Mouse (Mus musculus) kidney, adult 8-10 months (tissue): Measurements from ENCODE around the gene Aox3.

Source experiments
- DNase-seq, 2 experiments: peaks; one replicate each; pipeline ENCODE4 v3.0.0; 2022

Gene Aox3

DNA sequence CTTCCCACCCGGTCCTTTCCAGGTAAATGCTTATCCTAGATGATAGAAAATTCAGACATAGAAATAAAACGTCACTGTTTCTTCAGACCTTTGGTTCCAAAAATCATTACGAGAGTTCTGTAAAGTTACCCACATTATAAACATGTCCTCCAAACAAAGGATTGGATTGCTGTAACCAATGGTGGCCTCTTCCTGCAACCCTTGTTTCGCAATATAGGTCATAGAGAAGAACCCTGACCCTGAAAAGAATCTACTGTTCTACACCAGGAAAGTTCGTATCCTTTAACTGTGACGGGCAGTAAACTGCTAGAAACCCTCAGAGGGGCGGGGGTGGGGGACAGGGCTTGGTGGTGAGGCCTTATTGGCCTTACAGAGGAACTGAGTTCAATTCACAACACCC lies 99.9 kb downstream of the Aox3 start:
- no peak for DNase-seq

DNA sequence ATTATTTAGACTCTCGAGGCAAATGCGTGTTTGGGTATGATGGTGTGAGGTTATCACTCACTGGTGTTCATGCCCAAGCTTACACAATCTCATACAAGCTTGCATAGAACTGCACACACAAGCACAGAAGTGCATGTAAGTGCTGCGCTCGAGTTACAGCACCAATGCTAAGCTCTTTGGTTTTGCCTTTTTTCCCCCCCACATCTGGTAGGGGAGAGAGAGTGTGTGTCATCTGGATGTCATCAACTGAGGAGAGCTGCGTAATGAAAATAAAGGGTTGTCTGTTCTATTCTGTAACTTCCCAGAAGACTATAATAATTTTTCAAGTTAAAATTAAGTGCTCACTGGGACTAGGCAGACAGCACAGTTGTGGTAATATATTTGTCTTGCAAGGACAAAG lies 100.9 kb downstream of the Aox3 start:
- no peak for DNase-seq

DNA sequence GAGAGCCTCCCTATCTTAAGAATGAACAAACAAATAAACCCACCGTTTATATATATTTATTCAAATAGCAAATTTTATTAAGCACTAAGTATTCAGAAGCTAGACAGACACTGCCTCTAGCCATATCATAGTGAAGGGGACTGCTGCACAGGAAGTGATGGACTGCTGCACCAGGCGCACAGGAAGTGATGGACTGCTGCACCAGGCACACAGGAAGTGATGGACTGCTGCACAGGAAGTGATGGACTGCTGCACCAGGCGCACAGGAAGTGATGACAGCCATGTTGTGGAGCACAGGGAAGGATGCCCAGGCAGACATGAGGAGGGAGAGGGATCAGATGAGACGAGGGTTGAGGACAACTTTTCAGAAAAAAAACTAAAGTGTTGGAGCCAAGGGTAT lies 102.4 kb downstream of the Aox3 start:
- no peak for DNase-seq

DNA sequence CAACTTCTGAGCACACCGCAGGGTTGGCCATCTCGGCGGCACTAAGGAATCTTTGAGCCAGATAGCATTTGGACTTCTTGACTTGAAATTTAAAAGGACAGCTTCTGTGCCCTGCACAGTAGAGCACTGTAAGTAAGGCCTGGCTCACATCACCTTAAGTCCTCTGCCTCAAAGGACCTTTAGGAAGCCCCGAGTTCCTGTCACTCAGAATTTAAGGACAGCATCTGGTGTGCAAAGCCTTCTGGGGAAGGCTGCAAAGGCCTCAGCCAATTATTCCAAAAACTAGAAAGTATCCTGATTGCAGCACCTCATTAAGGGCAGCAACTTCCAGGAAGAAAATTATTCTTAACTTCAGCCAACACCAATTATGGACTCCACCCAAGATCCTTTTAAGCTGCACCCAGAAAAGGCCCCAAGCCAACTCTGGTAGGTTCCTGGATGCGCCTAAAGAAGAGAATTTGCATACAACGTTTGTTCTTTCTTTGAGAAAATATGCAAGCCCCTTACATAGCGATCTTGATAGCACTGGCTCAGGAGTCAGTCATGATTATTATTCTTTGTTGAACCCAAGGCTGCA lies 103.1 kb downstream of the Aox3 start:
- DNase-seq: no peak

DNA sequence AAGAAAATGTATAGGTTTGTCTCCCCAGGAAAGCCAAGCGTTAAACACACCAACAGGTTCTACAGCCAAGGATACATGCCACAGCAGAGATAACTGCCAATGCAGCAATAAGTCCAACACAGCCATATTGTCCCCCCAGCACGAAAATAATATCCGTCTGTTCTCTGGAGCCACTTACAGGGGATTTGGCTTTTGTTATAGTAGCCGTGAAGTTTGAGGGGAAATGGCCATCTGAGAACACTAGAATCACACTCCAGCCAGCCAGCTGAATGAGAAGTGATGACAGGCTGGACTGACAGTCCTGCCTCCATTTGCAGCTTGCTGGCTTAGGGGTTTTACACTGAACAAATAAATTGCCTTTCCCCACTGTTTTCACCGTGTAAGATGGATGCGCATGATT lies 108.1 kb downstream of the Aox3 start:
- no peak for DNase-seq

GRCm38 (mm10) chr1:58221879-58222278 lies 108.9 kb downstream of the Aox3 start:
- DNase-seq: no peak

- DNase-seq: no peak
Measured at GRCm38 (mm10) chr1:58228086-58228485, 115.2 kb downstream of the Aox3 start.

GRCm38 (mm10) chr1:58228916-58229315 lies 116.0 kb downstream of the Aox3 start:
- no peak for DNase-seq

GRCm38 (mm10) chr1:58229774-58230173 lies 116.8 kb downstream of the Aox3 start:
- DNase-seq: no peak

GRCm38 (mm10) chr1:58230542-58230941 lies 117.6 kb downstream of the Aox3 start:
- DNase-seq: no peak

GRCm38 (mm10) chr1:58235405-58235804 lies 122.5 kb downstream of the Aox3 start:
- DNase-seq: no peak

DNA sequence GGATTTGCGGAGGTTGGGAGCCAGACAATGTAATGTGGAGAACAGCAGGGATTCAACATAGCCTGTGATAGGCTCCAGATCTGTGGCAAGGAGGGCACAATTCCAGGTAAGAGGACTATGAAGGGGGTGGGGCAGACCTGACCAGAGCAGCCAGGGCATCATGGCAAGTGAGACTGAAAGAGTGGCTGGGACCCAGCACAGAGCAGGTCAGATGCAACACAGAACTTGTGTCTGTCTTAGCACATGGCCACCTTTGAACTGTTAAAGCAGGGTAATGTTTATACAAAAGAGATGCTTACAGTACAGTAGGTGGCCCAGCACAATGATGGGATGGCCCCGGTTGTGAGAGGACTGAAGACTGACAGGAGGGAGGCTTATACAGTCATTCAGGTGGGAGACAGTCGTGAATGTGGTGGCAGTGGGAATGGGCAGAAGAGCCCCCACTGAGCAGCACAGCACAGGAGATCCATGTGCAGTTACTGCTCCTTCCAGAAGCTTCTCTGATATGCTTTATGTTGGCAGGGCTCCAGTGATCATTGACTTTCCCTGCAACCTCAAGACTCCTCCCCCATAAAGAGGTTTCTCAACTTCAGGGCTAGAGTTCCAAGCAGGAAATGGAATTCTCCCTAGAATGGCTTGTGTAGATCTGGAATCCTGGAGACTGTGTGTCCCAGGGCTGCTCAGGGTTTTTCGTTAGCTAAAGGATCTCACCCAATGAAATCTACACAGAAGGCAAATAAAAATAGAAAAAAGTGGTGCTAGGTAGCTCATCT lies 124.8 kb downstream of the Aox3 start:
- no peak for DNase-seq

DNA sequence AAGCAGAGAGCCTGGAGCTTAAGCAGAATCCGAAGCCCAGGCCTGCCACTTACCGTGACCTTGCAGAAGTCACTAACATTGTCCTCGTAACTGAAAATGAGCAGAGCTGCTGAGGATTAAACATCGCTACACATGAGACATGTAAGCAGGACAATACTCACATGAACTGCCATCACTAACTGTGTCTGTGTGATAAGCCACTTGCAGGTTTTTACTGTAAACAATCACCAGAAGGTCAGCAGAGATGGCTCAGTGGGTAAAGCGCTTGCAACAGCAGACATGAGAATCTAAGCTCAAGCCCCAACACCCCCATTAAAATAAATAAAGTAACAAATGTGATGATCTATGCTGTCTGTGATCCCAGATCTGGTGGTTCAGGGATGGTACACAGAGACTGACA lies 125.5 kb downstream of the Aox3 start:
- no peak for DNase-seq

- no peak for DNase-seq
Measured at GRCm38 (mm10) chr1:58238961-58239360, 126.0 kb downstream of the Aox3 start.

DNA sequence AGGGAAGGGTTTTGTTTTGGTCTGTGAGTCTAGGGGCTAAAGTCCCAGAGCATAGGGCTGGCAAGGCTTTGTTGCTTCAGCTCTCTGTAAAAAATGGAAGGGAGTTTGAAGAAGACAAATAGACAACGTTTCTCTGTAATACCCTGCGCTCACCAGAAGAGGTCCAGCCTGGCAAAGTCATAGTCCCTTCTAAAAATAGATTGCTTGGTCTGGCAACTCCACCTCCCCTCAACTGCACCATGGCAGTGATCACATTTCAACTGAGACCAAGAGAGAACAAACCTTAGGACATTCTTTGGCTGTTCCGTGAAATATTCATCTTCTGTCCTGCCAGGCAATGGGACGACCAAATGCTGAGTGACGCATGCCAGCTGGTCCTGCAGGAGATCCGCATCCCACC lies 127.4 kb downstream of the Aox3 start:
- no peak for DNase-seq

GRCm38 (mm10) chr1:58244487-58244886 lies 131.6 kb downstream of the Aox3 start:
- DNase-seq: no peak

- DNase-seq: no peak
Measured at GRCm38 (mm10) chr1:58248518-58248917, 135.6 kb downstream of the Aox3 start.
